Mouse (Mus musculus) embryonic facial prominence, embryonic 11.5 days (tissue): Measurements from ENCODE around the gene Auts2. TPM values are rescaled to one million over a fixed set of nuclear protein-coding genes. Genes with fewer than 3 reads are reported as not detected.
A peak's percentile ranks its signal among the peaks of the same experiment; 100 is the strongest.

Experiments used
- ATAC-seq: fragments of 200-750 bp; cut with Nextera tagmentation; replicated peaks from 2 replicates; pipeline ENCODE4 v1.8.0; 2017; ENCODE audit warnings: low read depth; ENCODE audit not compliant: insufficient number of reproducible peaks, low FRiP score, low TSS enrichment
- DNase-seq: peaks from one replicate; pipeline ENCODE4 v3.0.0-alpha.2; 2015; ENCODE audit warnings: low spot score
- H3K27ac ChIP-seq: fragments of 300-500 bp; sonication (generic); replicated peaks from 2 replicates; pipeline ENCODE4 v1.5.1; 2014; ENCODE audit warnings: mild to moderate bottlenecking, low read depth, low read length, control low read depth
- H3K27me3 ChIP-seq: fragments of 300-500 bp; sonication (generic); 2 replicates; pipeline ENCODE4 v1.6.1; 2014; ENCODE audit warnings: mild to moderate bottlenecking, low read length, moderate library complexity, mixed read lengths; ENCODE audit not compliant: control insufficient read depth, insufficient read depth
- H3K36me3 ChIP-seq: fragments of 300-500 bp; sonication (generic); replicated peaks from 2 replicates; pipeline ENCODE4 v1.6.1; 2014; ENCODE audit warnings: low read depth, mild to moderate bottlenecking, low read length, moderate library complexity, mixed read lengths; ENCODE audit not compliant: control insufficient read depth, insufficient read depth
- H3K4me1 ChIP-seq: fragments of 300-500 bp; sonication (generic); 2 replicates; pipeline ENCODE4 v1.6.1; 2014; ENCODE audit warnings: low read length, mixed read lengths; ENCODE audit not compliant: control insufficient read depth, insufficient read depth
- H3K4me2 ChIP-seq: fragments of 300-500 bp; sonication (generic); 2 replicates; pipeline ENCODE4 v1.6.1; 2014; ENCODE audit warnings: low read depth, mild to moderate bottlenecking, control low read depth, low read length, moderate library complexity
- H3K4me3 ChIP-seq: fragments of 300-500 bp; sonication (generic); 2 replicates; pipeline ENCODE4 v1.5.1; 2014; ENCODE audit warnings: low read depth, low read length, control low read depth
- H3K9ac ChIP-seq: fragments of 300-500 bp; sonication (generic); replicated peaks from 2 replicates; pipeline ENCODE4 v1.6.1; 2014; ENCODE audit warnings: mild to moderate bottlenecking, control low read depth, low read length
- H3K9me3 ChIP-seq: fragments of 300-500 bp; sonication (generic); replicated peaks from 2 replicates; pipeline ENCODE4 v1.6.1; 2016; ENCODE audit warnings: mild to moderate bottlenecking, low read length, inconsistent platforms, mixed read lengths; ENCODE audit not compliant: control insufficient read depth
- WGBS: fragments of 180-500 bp; shearing (Covaris S2); extraction: QIAGEN DNeasy Blood & Tissue Kit; methylation state at CpG from one replicate; pipeline ENCODE4 v1.1.7; 2014; 5-methylcytosine and 5-hydroxymethylcytosine counted together
- polyA plus RNA-seq: library from polyadenylated mRNA; unstranded; fragments of >200 nt; fragmentation: Nextera tagmentation; extraction: Ambion mirVana; gene quantifications from 2 replicates; pipeline ENCODE4 v1.2.1, GENCODE M21; 2014

Gene Auts2
- polyA plus RNA-seq, 1 experiment from 2014 or later: 30.5 TPM

- Histone ChIP-seq H3K27ac (no peak overlapping the region), H3K4me3 (no peak overlapping the region), H3K9ac (no peak overlapping the region), H3K4me2 (no peak overlapping the region), H3K9me3 (no peaks in the 10 kb centered on the region), H3K27me3 (no peaks in the 10 kb centered on the region), H3K36me3 (no peaks in the 10 kb centered on the region), H3K4me1 (no peaks in the 10 kb centered on the region; the same call in 1 of the 2 replicates)
- ATAC-seq (no peak), DNase-seq (peak; percentile 35)
- 26% methylated on average over 6 of the region's 6 CpGs for WGBS
Observed at GRCm38 (mm10) chr5:132394800-132395575, 148.2 kb downstream of the Auts2 start.

GRCm38 (mm10) chr5:132391831-132392763, 151.0 kb downstream of the Auts2 start:
- no peaks in the 10 kb centered on the region for H3K9me3 ChIP-seq
- no peaks in the 10 kb centered on the region for H3K4me1 ChIP-seq
- H3K4me3 ChIP-seq: no peak overlapping the region
- H3K27me3 ChIP-seq: no peaks in the 10 kb centered on the region
- no peak overlapping the region for H3K27ac ChIP-seq
- DNase-seq (no peak), ATAC-seq (no peak)
- no peak overlapping the region for H3K9ac ChIP-seq
- WGBS: 47% methylated on average over 14 of the region's 14 CpGs
- no peaks in the 10 kb centered on the region for H3K36me3 ChIP-seq
- no peak overlapping the region for H3K4me2 ChIP-seq

DNA sequence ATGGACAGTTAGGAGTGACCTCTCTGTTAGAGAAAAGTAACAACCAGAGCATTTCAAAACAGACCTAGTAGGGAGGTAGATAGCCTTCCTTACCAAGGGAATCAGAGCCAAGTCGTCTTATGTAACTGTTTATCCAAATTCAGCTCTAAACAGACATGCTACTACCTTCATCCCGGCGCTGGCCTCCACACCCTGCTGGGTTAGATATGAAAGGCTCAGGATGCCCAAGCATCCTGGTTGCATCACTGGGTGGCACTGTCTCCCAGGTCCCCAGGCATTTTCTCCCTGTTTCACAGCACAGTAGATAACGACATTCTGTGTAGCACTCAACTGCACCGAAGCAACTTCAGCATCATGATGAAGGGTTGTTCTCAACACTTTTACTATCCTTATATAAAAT, 154.4 kb downstream of the Auts2 start:
- no peaks in the 10 kb centered on the region for H3K27me3 ChIP-seq
- ATAC-seq: no peak

DNA sequence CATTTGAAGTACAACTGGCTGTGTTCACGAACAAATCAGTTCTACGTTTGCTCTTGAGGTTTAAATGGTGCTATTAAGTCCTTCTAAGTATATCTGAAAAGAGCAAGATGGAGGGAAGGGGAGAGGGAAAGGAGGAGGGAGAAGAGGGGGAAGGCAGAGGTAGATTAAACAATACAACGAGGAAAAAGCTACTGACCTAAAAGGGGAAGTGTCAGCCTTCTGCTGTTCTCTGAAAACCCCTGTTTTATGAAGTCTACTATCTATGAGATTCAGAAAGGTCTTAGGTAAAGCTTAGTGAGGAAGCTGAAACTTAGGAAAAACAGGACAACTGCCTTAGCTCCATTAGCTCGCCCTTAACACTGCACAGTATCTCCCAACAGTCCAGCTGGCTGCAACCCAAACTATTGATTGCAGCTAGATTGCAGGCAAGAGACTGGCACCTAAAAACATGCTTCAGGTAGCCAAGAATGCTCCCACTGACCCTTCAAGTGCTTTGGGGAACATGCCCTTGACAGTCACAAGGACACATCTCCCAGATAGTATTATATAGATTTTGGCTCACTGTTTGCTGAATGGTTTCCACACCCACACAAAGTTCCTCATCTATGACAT, 157.8 kb downstream of the Auts2 start:
- H3K27me3 ChIP-seq: no peaks in the 10 kb centered on the region
- DNase-seq (no peak), ATAC-seq (no peak)
- H3K27ac ChIP-seq: no peak overlapping the region
- H3K4me3 ChIP-seq: no peak overlapping the region
- 48% methylated on average over 4 of the region's 4 CpGs for WGBS
- no peak overlapping the region for H3K4me2 ChIP-seq
- H3K9ac ChIP-seq: no peak overlapping the region
- H3K4me1 ChIP-seq: no peaks in the 10 kb centered on the region
- no peaks in the 10 kb centered on the region for H3K9me3 ChIP-seq
- H3K36me3 ChIP-seq: no peaks in the 10 kb centered on the region

More for the DNA sequence above, 154.4 kb downstream of the Auts2 start:
- Histone ChIP-seq H3K27ac (no peak overlapping the region), H3K4me2 (no peak overlapping the region), H3K9ac (no peak overlapping the region), H3K4me3 (no peak overlapping the region), H3K9me3 (no peaks in the 10 kb centered on the region), H3K4me1 (no peaks in the 10 kb centered on the region), H3K36me3 (no peaks in the 10 kb centered on the region)
- WGBS: 83% methylated on average over 5 of the region's 5 CpGs
- no peak for DNase-seq

GRCm38 (mm10) chr5:132380261-132380660, 162.9 kb downstream of the Auts2 start:
- Histone ChIP-seq H3K27me3 (no peaks in the 10 kb centered on the region), H3K4me3 (no peak overlapping the region), H3K27ac (no peak overlapping the region), H3K36me3 (no peaks in the 10 kb centered on the region), H3K9ac (no peak overlapping the region), H3K4me1 (no peaks in the 10 kb centered on the region), H3K9me3 (no peaks in the 10 kb centered on the region), H3K4me2 (no peak overlapping the region)
- no peak for DNase-seq
- no peak for ATAC-seq
- 65% methylated on average over 5 of the region's 5 CpGs for WGBS

GRCm38 (mm10) chr5:132378977-132379376, 164.2 kb downstream of the Auts2 start:
- DNase-seq: no peak
- no peak overlapping the region for H3K27ac ChIP-seq
- H3K9me3 ChIP-seq: no peaks in the 10 kb centered on the region
- no peak overlapping the region for H3K4me3 ChIP-seq
- H3K27me3 ChIP-seq: no peaks in the 10 kb centered on the region
- no peak overlapping the region for H3K4me2 ChIP-seq
- H3K9ac ChIP-seq: no peak overlapping the region
- no peaks in the 10 kb centered on the region for H3K4me1 ChIP-seq
- 83% methylated on average over 1 of the region's 1 CpGs for WGBS
- H3K36me3 ChIP-seq: no peaks in the 10 kb centered on the region
- no peak for ATAC-seq

DNA sequence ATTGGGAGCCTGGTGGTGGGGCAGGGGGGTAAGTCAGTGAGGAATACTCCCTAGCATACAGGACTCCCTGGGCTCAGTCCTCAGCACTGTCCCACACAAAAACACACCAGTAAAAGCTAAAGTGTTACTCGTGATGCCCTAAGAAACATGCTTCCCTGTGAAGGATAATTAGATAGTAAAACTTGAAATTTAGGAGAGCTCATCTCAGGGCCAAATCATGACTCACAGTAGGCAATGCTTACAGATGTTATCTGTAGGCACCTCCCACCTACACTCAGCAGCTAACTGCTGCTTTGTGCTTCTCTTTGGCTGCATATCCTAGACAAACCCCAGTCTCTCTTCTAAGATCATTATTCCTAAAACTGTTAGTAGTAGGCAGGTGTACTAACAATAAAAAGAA, 168.0 kb downstream of the Auts2 start:
- Histone ChIP-seq H3K9ac (no peak overlapping the region), H3K4me1 (no peaks in the 10 kb centered on the region), H3K27ac (no peak overlapping the region), H3K4me2 (no peak overlapping the region), H3K4me3 (no peak overlapping the region), H3K36me3 (no peaks in the 10 kb centered on the region), H3K9me3 (no peaks in the 10 kb centered on the region), H3K27me3 (no peaks in the 10 kb centered on the region)
- 73% methylated on average over 1 of the region's 1 CpGs for WGBS
- ATAC-seq: no peak
- no peak for DNase-seq
